In genomic region chr14:76927245-76927806, GRCm38 (mm10) we compare ENCODE assay signal across 30 mouse cellular contexts.
DNase-seq lines count a peak whose midpoint lies in the region; ATAC-seq and TF ChIP-seq lines count a peak whose summit lies in the region.
"Had no signal": no experiment of that assay in that cellular context is flagged by ENCODE, and none has a peak within 500 bp of the region (broad histone marks: within the 10 kb centered on the region; RNA-seq: fewer than 3 reads in every experiment).

No protein-coding gene starts in this region.

- no peak for TF ChIP-seq CTCF in kidney, adult 2 months (conservative IDR thresholded peaks at IDR 0.05; ENCODE audit: insufficient read depth, insufficient read length, low read depth, low read length)

- no peak for TF ChIP-seq POLR2A in kidney, adult 2 months (IDR thresholded peaks at IDR 0.05; ENCODE audit: low read depth, low read length)

- no peak overlapping the region for H3K4me3 ChIP-seq in kidney, adult 2 months (ENCODE audit: insufficient read depth, low read depth, low read length)
- H3K4me3 ChIP-seq in kidney, embryonic 16.5 days (ENCODE audit: low read length), result no peak overlapping the region
- H3K4me3 ChIP-seq: erythroblast, embryonic 14.5 days; gastrocnemius, adult 2 months; hindbrain, embryonic 12.5 days; layer of hippocampus, adult 2 months; midbrain, embryonic 10.5 days; myocyte; neural tube, embryonic 12.5 days; stomach, embryonic 15.5 days had no signal

- DNase-seq in heart, adult 11 months, result peak; percentile 46
- DNase-seq in heart, postnatal 4 days, result no peak
- DNase-seq in kidney, adult 2 months, result peak; percentile 81
- DNase-seq in kidney, postnatal 36 days, result peak; percentile 63 to 87
- no peak for DNase-seq in urinary bladder, postnatal 36 days (ENCODE audit: low spot score in 2 of 2)
- DNase-seq in ovary, postnatal 14 days (ENCODE audit: low spot score), result no peak
- DNase-seq in testis, postnatal 10 days (ENCODE audit: low spot score), result no peak
- DNase-seq: adrenal gland, postnatal 14 days; cerebellum, adult 11-12 months; cerebellum, adult 9-11 months; gastrocnemius, adult 2 months; heart, postnatal 14 days; liver; lung, adult 2 months; lung, postnatal 10 days; right cerebral cortex, postnatal 14 days; thymus, postnatal 14 days had no signal

- H3K9me3 ChIP-seq in kidney, embryonic 16.5 days (ENCODE audit: low read length), result no peaks in the 10 kb centered on the region
- H3K9me3 ChIP-seq: hindbrain, embryonic 12.5 days; midbrain, embryonic 10.5 days; neural tube, embryonic 12.5 days; stomach, embryonic 15.5 days had no signal

- H3K4me1 ChIP-seq in kidney, adult 2 months (ENCODE audit: control insufficient read depth, insufficient read depth, low read length), result peaks cover 21% of the 10 kb centered on the region
- H3K4me1 ChIP-seq in kidney, embryonic 16.5 days (ENCODE audit: insufficient read depth, low read length), result peaks cover 16% of the 10 kb centered on the region
- H3K4me1 ChIP-seq: hindbrain, embryonic 12.5 days; midbrain, embryonic 10.5 days; neural tube, embryonic 12.5 days; stomach, embryonic 15.5 days had no signal

- 45% methylated on average over 5 of the region's 5 CpGs for WGBS in kidney, adult 2 months
- WGBS in kidney, embryonic 16.5 days, result 28% methylated on average over 5 of the region's 5 CpGs

- peak; percentile 92 for ATAC-seq in kidney, embryonic 16.5 days (ENCODE audit: low FRiP score, low TSS enrichment)
- ATAC-seq: forebrain, embryonic 16.5 days; intestine, postnatal 0 days had no signal

- H3K27me3 ChIP-seq in kidney, adult 2 months (replicated peaks; ENCODE audit: control insufficient read depth, insufficient read depth, low read length), result no peaks in the 10 kb centered on the region
- no peaks in the 10 kb centered on the region for H3K27me3 ChIP-seq in kidney, embryonic 16.5 days (ENCODE audit: insufficient read depth, low read length)
- H3K27me3 ChIP-seq: CH12.LX; hindbrain, embryonic 12.5 days; neural tube, embryonic 12.5 days; stomach, embryonic 15.5 days had no signal

- no peak overlapping the region for H3K9ac ChIP-seq in kidney, embryonic 16.5 days (replicated peaks; ENCODE audit: low read length)
- H3K9ac ChIP-seq: hindbrain, embryonic 12.5 days; liver, embryonic 14.5 days; neural tube, embryonic 12.5 days; stomach, embryonic 15.5 days had no signal

- no peak overlapping the region for H3K4me2 ChIP-seq in kidney, embryonic 16.5 days (replicated peaks; ENCODE audit: low read depth, low read length)
- H3K4me2 ChIP-seq: hindbrain, embryonic 12.5 days; neural tube, embryonic 12.5 days; stomach, embryonic 15.5 days had no signal

- peak overlapping the region; percentile 96 for H3K27ac ChIP-seq in kidney, adult 2 months (ENCODE audit: insufficient read depth, low read depth, low read length)
- peak overlapping the region; percentile 48 for H3K27ac ChIP-seq in kidney, embryonic 16.5 days (ENCODE audit: low read length)
- H3K27ac ChIP-seq: gastrocnemius, adult 2 months; hindbrain, embryonic 12.5 days; layer of hippocampus, adult 2 months; liver, embryonic 14.5 days; macrophage; midbrain, embryonic 10.5 days; neural tube, embryonic 12.5 days; stomach, embryonic 15.5 days had no signal

- no peaks in the 10 kb centered on the region; the same call in 1 of the 2 replicates for H3K36me3 ChIP-seq in kidney, adult 2 months (ENCODE audit: control insufficient read depth, insufficient read depth, low read length)
- H3K36me3 ChIP-seq in kidney, embryonic 16.5 days (ENCODE audit: insufficient read depth, low read length), result no peaks in the 10 kb centered on the region
- H3K36me3 ChIP-seq: hindbrain, embryonic 12.5 days; midbrain, embryonic 10.5 days; neural tube, embryonic 12.5 days; stomach, embryonic 15.5 days had no signal

Comparison
In these comparisons a context has a peak if more than half of its experiments do, and no peak if none do; other contexts are left out.
1. DNase-seq: peak in heart, adult 11 months (single experiment), kidney, adult 2 months (single experiment) and kidney, postnatal 36 days (2 of 2); none in heart, postnatal 4 days (single experiment), urinary bladder, postnatal 36 days (0 of 2), ovary, postnatal 14 days (single experiment) and testis, postnatal 10 days (single experiment).